Mouse (Mus musculus) gastrocnemius, adult 2 months (tissue): ENCODE measurements around the gene Scrg1. TPM values are rescaled to one million over a fixed set of nuclear protein-coding genes. Genes with fewer than 3 reads are reported as not detected.
"Not testable (repeated sequence)": the region's sequence is repeated elsewhere in the genome, so short reads cannot be mapped to it uniquely, and the experiment has no call there.

Experiments
- DNase-seq: peaks from one replicate; pipeline ENCODE4 v3.0.0; 2022
- H3K27ac ChIP-seq: fragments of 200-600 bp; 2 replicates; pipeline ENCODE4 v1.8.1; 2022; ENCODE audit warnings: mild to moderate bottlenecking
- H3K4me3 ChIP-seq: fragments of 200-600 bp; 2 replicates; pipeline ENCODE4 v1.8.1; 2022; ENCODE audit warnings: mild to moderate bottlenecking, moderate library complexity
- CTCF ChIP-seq: fragments of 200-600 bp; IDR thresholded peaks from 2 replicates; pipeline ENCODE4 v1.8.1; 2022; ENCODE audit warnings: antibody characterized with exemption, mild to moderate bottlenecking, moderate library complexity
- intact Hi-C: fragments of 180-260 bp; cut with DNase I; formaldehyde crosslinking; loops from one replicate; pipeline ENCODE4 v1.15.1; 2025
- total RNA-seq, 2 experiments: library from RNA; stranded (reverse); gene quantifications; 2 replicates each; pipeline ENCODE4 v1.2.3; 2021

Gene Scrg1
- total RNA-seq, 2 experiments from 2014 or later, result not detected

DNA sequence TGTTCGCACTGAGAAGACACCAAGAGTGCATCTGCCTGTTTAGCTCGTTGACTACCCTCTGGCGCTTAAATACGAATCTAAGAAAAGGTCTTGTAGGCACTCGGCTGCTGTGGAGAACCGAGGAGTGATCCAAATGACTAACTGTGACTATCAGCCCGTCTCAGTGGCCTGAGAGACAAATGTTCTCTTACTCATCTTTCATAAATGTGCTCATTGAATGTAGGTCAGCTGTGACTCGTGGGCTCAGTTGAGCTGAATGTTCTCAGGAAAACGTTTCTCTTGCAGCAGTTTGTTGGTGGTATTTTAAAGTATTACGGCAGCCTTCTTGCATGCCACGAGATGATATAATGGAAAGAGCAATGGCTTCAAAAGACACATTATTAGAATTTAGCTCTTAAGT, 24.8 kb upstream of the Scrg1 start:
- Histone ChIP-seq H3K27ac (peak overlapping the region; percentile 73), H3K4me3 (peak overlapping the region; percentile 51)
- intact Hi-C loops, result loop anchor here (2.0 kb wide), 1 partner anchor 38 kb away; no protein-coding TSS in a partner anchor
- no peak for DNase-seq
- no peak for TF ChIP-seq CTCF

DNA sequence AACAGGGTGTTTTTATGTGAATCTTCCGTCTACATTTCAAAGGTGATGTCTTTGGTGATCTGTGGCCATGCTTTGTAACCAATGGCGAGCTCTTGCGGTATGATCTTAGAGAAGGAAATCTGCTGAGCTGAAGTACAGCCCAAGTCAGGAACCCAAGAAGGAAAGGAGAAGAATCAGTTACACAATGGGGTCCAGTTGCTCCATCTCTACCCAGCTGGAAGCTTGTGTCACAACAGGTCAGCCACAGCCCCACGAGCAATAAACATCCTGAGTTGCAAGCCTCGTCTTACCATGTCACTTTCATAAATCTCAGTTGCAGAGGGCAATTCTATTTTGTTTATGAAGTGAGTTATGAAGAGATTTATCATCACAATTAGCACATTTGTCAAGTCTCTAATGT, 22.9 kb upstream of the Scrg1 start:
- H3K4me3 ChIP-seq, result no peak overlapping the region
- TF ChIP-seq CTCF, result no peak
- intact Hi-C loops, result no loop called here
- H3K27ac ChIP-seq, result no peak overlapping the region
- DNase-seq, result no peak

DNA sequence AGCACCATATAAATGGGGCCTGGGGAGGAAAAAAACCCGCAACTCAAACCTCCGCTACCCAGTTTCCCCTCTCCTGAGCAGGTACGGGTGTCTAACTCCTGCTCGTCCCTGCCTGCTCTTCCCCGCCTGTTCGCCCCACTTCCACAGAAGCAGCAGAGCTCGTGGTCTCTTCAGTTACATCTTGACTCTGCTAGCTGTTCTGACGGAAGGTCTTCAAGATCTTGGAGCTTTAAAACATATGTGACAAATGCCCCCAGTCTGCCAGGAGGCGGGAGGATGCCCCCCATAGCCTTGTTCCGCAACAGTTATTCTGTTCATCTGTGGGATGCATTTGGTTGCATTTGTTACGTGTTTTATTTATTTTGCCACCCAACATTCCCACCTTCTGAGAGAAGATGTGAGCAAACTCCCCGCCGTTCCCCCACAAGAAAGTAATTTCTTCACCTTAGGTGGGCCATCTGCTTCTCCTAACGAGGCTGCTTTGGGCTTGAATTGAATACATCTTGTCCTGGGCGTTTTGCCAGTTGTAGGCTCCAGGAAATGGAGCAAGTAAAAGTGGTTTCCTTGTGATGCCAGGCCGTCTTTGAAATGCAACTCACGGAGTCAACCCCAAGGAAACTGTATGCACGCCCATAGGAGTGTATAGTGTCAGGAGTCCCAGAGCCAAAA, 19.8 kb upstream of the Scrg1 start:
- Histone ChIP-seq H3K4me3 (no peak overlapping the region), H3K27ac (no peak overlapping the region)
- no peak for DNase-seq
- TF ChIP-seq CTCF, result no peak
- intact Hi-C loops, result no loop called here

DNA sequence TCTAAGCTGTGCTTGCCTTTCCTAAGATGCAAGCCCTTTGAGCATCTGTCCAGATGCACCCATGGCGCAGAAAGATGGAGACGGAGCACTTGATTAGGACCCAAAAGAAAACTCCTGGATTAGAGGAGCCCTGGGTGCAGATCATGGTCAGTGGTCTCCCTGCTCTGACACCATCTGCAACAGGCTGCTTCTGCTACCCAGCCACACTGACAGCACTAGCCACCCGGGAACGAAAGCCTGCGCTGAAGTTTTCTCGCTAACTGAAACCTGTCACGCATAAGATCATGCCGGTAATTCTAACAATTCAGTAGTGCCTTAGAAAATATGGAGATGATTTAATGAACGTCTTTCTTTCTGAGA, 19.3 kb upstream of the Scrg1 start:
- intact Hi-C loops, result no loop called here
- no peak for DNase-seq

DNA sequence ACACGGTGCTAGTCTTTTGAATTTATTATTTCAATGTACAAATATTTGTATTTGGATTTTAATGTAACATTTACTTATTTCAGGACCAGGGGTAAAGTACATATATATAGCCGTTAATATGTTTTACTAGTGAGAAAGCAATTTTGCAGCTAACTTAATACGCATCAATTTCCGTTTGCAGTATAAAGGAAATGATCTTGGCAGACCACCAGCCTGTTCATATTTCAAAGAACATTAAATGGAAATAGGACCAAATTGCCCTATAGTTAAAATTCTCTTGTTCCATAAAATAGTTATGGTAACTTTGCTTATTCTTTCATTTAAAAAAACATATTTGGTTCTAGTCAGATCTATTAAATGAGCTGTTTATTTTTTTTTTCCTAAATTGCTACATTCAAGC, 14.6 kb upstream of the Scrg1 start:
- no peak for DNase-seq
- no peak overlapping the region for H3K27ac ChIP-seq
- TF ChIP-seq CTCF, result no peak
- no peak overlapping the region for H3K4me3 ChIP-seq
- intact Hi-C loops, result no loop called here

More for the DNA sequence above, 19.3 kb upstream of the Scrg1 start:
- Histone ChIP-seq H3K4me3 (no peak overlapping the region), H3K27ac (no peak overlapping the region)
- TF ChIP-seq CTCF, result no peak

DNA sequence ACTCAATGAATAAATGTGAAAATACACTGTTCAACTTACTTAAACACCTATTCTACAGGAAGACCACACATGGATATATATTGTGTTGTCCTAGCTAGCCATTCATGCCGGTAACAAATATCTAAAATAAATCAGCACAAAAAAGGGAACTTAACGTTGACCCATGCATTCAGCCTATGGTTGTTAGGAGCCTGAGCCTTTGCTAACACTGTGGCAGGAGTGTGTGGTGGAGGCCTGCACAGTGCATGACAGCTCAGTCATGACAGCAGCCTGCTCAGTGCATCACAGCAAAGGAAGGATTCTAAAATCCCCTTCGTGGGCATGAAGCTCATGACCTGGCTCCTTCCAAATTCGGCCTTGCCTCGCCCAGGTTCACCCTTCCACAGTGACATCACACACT, 14.2 kb upstream of the Scrg1 start:
- Histone ChIP-seq H3K27ac (no peak overlapping the region), H3K4me3 (no peak overlapping the region)
- DNase-seq, result no peak
- TF ChIP-seq CTCF, result no peak
- intact Hi-C loops, result no loop called here

DNA sequence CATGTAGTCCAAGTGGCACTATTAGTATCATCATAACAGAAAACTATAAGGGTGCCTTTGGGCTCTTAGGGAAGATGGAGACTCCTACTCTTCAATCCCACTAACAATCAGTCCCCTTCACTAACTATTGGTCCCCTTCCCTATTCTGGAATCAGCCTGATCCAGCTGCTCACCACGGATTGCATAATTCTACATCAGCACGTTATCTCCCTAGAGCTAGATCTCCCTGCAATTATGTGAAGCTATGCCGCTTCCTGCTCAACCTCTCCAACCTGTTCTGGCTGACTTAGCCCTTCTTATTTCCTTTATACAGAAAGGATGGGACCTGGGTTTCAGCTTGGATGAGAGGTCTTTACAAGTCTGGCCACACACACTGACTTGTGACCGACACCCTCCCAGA, 12.4 kb upstream of the Scrg1 start:
- intact Hi-C loops, result no loop called here
- H3K27ac ChIP-seq, result no peak overlapping the region

DNA sequence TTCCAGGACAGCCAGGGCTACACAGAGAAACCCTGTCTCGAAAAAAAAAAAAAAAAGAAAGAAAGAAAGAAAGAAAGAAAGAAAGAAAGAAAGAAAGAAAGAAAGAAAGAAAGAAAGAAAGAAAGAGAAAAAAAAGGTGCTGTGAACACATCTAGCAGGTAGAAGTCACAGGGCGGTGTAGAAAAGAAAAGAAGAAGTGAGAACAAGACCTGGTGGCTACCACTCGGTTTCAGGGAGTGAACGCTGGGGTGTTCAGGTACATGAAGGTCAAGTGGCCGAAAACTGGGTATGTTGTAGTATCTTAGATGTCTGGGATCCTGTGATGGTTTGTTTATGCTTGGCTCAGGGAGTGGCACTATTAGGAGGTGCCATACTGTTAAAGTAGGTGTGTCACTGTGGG, 9.8 kb upstream of the Scrg1 start:
- intact Hi-C loops, H3K27ac ChIP-seq, H3K4me3 ChIP-seq, DNase-seq: not testable (repeated sequence)

More for the DNA sequence above, 12.4 kb upstream of the Scrg1 start:
- TF ChIP-seq CTCF, result no peak
- DNase-seq, result no peak
- no peak overlapping the region for H3K4me3 ChIP-seq

DNA sequence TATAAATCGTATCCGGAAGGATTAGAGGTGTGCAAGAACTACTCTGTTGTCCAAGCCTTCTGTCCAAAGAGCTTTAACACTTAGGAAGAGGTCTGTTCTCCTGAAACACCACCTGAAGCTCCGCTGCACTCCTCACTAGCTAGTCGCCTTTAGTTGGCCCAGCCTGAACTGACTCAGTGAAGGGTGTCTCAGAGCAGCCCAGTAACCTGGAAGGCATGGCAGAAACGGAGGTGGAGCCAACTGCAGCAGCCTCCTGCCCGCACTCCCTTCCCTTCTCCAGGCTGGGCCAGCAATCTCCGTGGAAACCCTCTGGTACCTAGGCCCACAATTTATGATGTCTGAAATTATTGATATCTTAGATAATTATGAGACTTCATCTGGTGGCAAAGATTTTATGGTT, 5.0 kb upstream of the Scrg1 start:
- Histone ChIP-seq H3K27ac (no peak overlapping the region), H3K4me3 (no peak overlapping the region)
- no peak for DNase-seq
- intact Hi-C loops, result no loop called here
- no peak for TF ChIP-seq CTCF

DNA sequence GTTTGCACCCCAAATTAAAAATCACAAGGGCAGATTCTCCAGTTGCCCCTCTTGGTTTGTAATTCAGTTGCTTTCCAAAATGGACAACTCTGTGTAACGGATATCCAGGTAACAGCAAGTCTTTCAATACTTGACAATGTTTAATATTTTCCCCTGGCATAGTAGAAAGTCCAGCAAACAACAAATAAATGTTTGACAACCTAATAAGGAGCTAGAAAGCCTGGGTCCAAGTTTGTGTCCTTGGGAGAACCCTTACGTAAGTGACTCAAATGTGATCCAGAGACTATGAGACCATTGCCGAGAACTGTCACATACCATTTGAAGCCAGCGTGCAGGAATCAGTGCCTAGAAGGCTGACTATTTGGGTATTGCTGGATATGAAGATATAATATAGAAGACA, 3.8 kb upstream of the Scrg1 start:
- no peak for DNase-seq
- Histone ChIP-seq H3K4me3 (no peak overlapping the region), H3K27ac (no peak overlapping the region)
- intact Hi-C loops, result no loop called here
- no peak for TF ChIP-seq CTCF

DNA sequence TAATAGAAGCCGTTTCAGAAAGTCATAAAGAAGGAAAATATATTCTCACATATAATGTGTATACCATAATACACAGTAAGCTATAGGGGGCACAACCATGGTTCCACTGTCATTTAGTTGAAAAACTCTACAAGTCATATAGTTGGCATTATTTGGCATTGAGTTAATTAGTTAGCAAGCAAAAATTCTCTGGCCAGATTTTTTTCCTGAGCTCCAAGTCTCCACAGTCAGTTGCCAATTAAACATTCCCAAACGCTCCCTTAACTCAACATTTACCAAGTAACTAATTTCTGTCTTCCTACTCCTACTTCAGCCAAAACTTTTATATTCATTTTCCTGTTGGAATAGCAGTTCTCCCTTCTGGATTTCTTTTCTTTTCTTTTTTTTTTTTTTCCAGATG, 2.4 kb upstream of the Scrg1 start:
- TF ChIP-seq CTCF, result no peak
- Histone ChIP-seq H3K4me3 (no peak overlapping the region), H3K27ac (no peak overlapping the region)
- DNase-seq, result no peak
- intact Hi-C loops, result no loop called here

DNA sequence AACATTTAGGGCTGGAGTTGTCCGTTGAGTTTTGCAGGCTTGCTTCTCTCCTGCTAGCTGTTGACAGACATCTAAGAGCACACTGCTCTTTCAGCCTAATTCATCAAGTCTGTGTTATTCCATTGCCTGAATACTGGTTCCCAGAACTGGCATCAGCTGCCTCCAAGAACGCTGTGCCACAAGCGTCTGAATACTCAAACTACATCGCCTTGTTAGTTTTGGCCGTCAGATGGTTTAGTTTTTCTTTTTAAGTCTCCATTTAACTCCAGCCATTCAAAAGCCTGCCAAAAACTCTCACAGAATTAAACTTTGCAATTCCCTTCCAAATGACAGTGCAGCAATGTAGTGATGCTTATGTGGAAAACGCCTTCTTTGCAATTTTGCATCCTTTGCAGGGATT, 1.4 kb downstream of the Scrg1 start:
- TF ChIP-seq CTCF, result no peak
- intact Hi-C loops, result no loop called here
- Histone ChIP-seq H3K4me3 (no peak overlapping the region), H3K27ac (no peak overlapping the region)
- DNase-seq, result no peak

DNA sequence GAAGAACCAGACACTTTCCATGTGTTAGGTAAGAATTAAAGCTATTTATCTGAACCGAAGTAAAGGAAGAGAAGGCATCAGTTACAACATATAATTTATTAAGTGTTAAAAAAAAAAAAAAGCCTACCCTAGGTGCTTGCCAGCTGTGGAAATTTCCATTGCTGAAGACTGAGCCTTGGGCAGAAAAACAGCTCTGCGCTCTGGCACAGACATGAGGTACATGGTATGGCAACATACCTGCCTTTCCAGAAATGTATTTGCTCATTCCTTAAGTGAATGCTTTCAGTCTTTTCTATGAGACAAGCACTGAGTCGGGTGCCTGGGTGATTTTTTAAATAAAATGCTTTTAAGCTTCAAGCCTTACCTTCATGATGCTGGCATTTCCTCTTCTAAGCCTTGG, 2.2 kb downstream of the Scrg1 start:
- intact Hi-C loops, result no loop called here
- TF ChIP-seq CTCF, result no peak
- DNase-seq, result no peak

DNA sequence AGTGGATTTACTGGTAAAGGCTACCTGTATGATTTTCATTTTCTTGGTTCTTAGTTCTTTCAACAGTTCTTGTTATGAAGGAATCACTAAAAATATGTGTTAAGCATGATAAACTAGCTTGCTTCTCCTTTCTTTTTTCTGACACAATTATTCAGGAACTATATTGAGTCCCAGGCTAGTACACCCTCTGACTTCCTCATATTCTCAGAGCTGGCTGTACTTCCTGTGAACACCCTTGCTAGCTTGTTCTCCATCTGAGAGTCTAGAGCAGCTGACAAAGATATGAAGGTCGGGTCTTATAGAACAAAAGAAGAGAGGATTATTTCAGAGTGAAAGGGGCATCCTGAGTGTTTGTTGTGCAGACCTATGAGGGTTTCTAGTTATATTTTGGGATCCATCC, 7.1 kb downstream of the Scrg1 start:
- Histone ChIP-seq H3K4me3 (no peak overlapping the region), H3K27ac (no peak overlapping the region)
- TF ChIP-seq CTCF, result no peak
- intact Hi-C loops, result no loop called here
- no peak for DNase-seq

More for the DNA sequence above, 2.2 kb downstream of the Scrg1 start:
- Histone ChIP-seq H3K4me3 (no peak overlapping the region), H3K27ac (no peak overlapping the region)

DNA sequence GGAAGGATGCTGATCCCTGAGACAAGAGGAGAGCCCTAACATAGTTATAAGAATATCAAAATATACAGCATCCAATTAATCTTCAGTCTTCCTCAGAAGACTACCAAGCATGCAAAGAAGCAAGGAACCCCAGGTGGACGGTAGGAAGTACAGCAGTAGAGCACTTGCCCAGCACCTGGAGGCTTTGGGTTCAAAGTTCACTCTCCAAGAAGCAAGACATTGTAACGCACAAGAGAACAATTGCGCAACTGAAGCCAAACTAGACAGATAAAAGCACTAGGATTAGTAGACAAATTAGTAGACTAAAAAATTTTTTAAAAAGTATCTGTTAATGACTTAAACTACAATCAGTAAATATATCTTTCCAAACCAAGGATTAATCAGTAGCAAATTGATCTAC, 8.0 kb downstream of the Scrg1 start:
- Histone ChIP-seq H3K4me3 (no peak overlapping the region), H3K27ac (no peak overlapping the region)
- TF ChIP-seq CTCF, result no peak
- intact Hi-C loops, result no loop called here
- DNase-seq, result no peak
